Mouse (Mus musculus) hindbrain, postnatal 0 days (tissue): Measurements from ENCODE around the gene Prg3. TPM values are rescaled to one million over a fixed set of nuclear protein-coding genes. Genes with fewer than 3 reads are reported as not detected.

Source experiments
- ATAC-seq: fragments of 200-750 bp; cut with Nextera tagmentation; 2 replicates; pipeline ENCODE4 v1.8.0; 2017; ENCODE audit warnings: mild to moderate bottlenecking, moderate TSS enrichment, moderate library complexity
- DNase-seq: peaks from one replicate; pipeline ENCODE4 v3.0.0-alpha.2; 2015; ENCODE audit warnings: low spot score
- H3K27ac ChIP-seq: fragments of 300-500 bp; sonication (generic); 2 replicates; pipeline ENCODE4 v1.5.1; 2014; ENCODE audit warnings: mild to moderate bottlenecking
- H3K27me3 ChIP-seq: fragments of 300-500 bp; sonication (generic); 2 replicates; pipeline ENCODE4 v1.6.1; 2014; ENCODE audit warnings: low read length, mixed read lengths; ENCODE audit not compliant: insufficient read depth
- H3K36me3 ChIP-seq: fragments of 300-500 bp; sonication (generic); 2 replicates; pipeline ENCODE4 v1.6.1; 2014; ENCODE audit warnings: low read length, mixed read lengths; ENCODE audit not compliant: insufficient read depth
- H3K4me1 ChIP-seq: fragments of 300-500 bp; sonication (generic); 2 replicates; pipeline ENCODE4 v1.6.1; 2014; ENCODE audit warnings: antibody characterized with exemption, low read length, mixed read lengths; ENCODE audit not compliant: insufficient read depth
- H3K4me2 ChIP-seq: fragments of 300-500 bp; sonication (generic); 2 replicates; pipeline ENCODE4 v1.6.1; 2014; ENCODE audit warnings: low read depth, mild to moderate bottlenecking, low read length, moderate library complexity, mixed read lengths
- H3K4me3 ChIP-seq: fragments of 300-500 bp; sonication (generic); 2 replicates; pipeline ENCODE4 v1.5.1; 2014; ENCODE audit warnings: low read length
- H3K9ac ChIP-seq: fragments of 300-500 bp; sonication (generic); replicated peaks from 2 replicates; pipeline ENCODE4 v1.6.1; 2014; ENCODE audit warnings: mild to moderate bottlenecking, low read length, moderate library complexity, mixed read lengths
- H3K9me3 ChIP-seq: fragments of 300-500 bp; sonication (generic); 2 replicates; pipeline ENCODE4 v1.6.1; 2016; ENCODE audit warnings: low read length, mixed read lengths
- CTCF ChIP-seq: IDR thresholded peaks from 2 replicates; pipeline ENCODE4 v1.5.1; 2016; ENCODE audit warnings: antibody characterized with exemption, control low read depth, low read depth
- WGBS: fragments of 180-500 bp; shearing (Covaris S2); extraction: QIAGEN DNeasy Blood & Tissue Kit; methylation state at CpG from one replicate; pipeline ENCODE4 v1.1.7; 2014; 5-methylcytosine and 5-hydroxymethylcytosine counted together
- polyA plus RNA-seq: library from polyadenylated mRNA; unstranded; fragments of >200 nt; fragmentation: Nextera tagmentation; extraction: Ambion mirVana; gene quantifications from 2 replicates; pipeline ENCODE4 v1.2.1, GENCODE M21; 2015
- total RNA-seq: library from RNA; depleted of rRNA; stranded (reverse); fragments of >200 nt; gene quantifications from 2 replicates; pipeline ENCODE4 v1.2.3, GENCODE M21; 2014

Prg3 gene
- total and polyA plus RNA-seq, 2 experiments from 2014 or later: not detected

DNA sequence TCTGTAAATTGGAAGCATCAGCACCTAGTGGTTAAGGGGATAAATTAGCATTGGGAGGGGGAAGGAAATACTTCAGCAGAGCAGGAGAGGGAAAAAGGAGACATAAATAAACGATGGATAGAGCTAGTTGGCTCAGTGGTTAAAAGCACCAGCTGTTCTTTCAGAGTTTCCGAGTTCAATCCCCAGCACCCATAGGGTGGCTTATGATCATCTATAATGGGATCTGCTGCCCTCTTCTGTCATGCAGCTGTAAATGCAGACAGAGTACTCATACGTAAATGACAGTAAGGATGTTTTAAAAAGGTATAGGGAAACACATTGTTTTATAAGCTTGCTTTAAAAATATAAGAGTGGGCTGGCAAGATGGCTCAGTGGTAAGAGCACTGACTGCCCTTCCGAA is 19.7 kb downstream of the Prg3 start:
- H3K36me3 ChIP-seq: no peaks in the 10 kb centered on the region
- no peak overlapping the region for H3K9ac ChIP-seq
- no peaks in the 10 kb centered on the region for H3K27me3 ChIP-seq
- TF ChIP-seq CTCF: peak; percentile 64
- no peaks in the 10 kb centered on the region for H3K4me1 ChIP-seq
- WGBS: 19% methylated on average over 4 of the region's 4 CpGs
- no peaks in the 10 kb centered on the region for H3K9me3 ChIP-seq
- H3K4me2 ChIP-seq: no peak overlapping the region
- H3K4me3 ChIP-seq: no peak overlapping the region
- H3K27ac ChIP-seq: no peak overlapping the region
- DNase-seq: peak; percentile 43
- no peak for ATAC-seq

DNA sequence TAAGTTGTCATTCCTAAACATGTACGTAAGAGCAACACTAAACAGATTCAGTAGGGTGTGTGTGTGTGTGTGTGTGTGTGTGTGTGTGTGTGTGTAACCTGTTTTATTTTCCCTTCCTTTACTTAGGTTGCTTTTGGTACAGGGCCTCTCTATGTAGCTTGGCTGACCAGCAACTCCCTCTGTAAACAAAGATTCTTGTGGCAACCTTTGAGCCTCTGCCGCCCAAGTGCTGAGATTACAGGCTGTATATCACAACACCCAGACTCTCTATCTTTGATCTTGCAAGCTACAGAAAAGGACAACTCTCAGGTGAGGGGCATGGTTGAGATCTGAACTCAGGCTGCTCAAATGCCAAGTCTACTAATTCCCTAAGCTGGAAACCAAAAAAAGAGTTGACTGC is 21.2 kb downstream of the Prg3 start:
- Histone ChIP-seq H3K4me3 (no peak overlapping the region), H3K9ac (no peak overlapping the region), H3K4me2 (no peak overlapping the region), H3K27me3 (no peaks in the 10 kb centered on the region), H3K27ac (no peak overlapping the region), H3K36me3 (no peaks in the 10 kb centered on the region), H3K4me1 (no peaks in the 10 kb centered on the region), H3K9me3 (no peaks in the 10 kb centered on the region)
- DNase-seq (no peak), ATAC-seq (no peak)
- no peak for TF ChIP-seq CTCF
- WGBS: 79% methylated on average over 2 of the region's 2 CpGs

DNA sequence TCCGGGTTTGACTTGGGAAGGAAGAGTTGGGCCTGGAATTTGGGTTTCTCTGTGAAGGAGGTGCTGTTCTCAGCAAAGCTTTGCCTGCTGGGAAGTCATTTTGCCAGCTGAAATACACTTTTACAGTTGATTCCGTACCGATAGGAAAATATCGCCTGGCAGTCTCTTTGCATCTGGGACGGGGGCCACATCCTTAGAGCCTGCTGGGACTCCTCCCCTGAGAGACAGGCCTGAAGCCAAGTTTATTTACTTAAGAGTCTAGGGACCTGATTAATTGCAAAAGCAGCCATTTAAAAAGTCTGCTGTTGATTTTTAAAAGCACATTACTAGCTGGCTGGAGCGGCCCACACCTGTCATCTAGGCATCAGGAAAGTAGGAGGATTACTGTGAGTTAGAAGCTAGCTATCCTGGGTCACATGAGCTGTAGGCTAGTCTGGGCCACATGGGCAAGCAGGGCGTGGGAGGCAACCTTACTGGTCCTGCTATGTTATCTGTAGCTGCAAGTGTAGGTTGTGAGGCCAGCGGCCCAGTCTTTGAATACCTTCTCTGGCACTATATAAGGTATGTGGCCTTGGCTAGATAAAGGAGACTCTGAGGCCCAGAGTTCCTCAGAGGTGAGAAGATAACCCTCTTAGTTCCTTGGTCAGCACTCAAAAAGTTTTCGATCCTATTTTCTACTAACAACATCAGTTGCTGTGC is 24.0 kb downstream of the Prg3 start:
- Histone ChIP-seq H3K9ac (no peak overlapping the region), H3K4me2 (no peak overlapping the region), H3K36me3 (no peaks in the 10 kb centered on the region), H3K27me3 (no peaks in the 10 kb centered on the region), H3K4me3 (no peak overlapping the region), H3K4me1 (no peaks in the 10 kb centered on the region), H3K27ac (no peak overlapping the region), H3K9me3 (no peaks in the 10 kb centered on the region)
- TF ChIP-seq CTCF: no peak
- 56% methylated on average over 9 of the region's 9 CpGs for WGBS
- DNase-seq (peak; percentile 11), ATAC-seq (no peak)

DNA sequence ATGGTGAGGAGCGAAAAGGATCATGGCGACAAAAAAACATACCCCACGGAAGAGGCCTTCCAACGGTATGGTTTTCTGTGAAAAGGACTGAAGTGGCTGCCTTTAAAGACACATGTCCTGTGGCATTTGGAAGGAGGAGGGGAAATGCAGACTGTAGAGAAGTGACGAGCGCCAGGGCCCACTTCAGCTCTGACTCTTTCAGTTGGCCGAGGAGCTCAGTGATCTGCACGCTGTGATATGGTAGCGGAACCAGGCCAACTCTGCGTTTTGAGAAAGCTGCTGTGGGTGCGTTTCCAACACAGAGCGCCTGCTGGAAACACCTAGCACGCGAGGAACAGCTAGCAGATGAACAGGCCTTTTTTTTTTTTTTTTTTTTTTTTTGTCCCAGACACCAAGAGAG is 24.7 kb downstream of the Prg3 start:
- TF ChIP-seq CTCF: no peak
- WGBS: 86% methylated on average over 14 of the region's 14 CpGs
- DNase-seq (no peak), ATAC-seq (no peak)
- Histone ChIP-seq H3K36me3 (no peaks in the 10 kb centered on the region), H3K4me2 (no peak overlapping the region), H3K9me3 (no peaks in the 10 kb centered on the region), H3K4me1 (no peaks in the 10 kb centered on the region), H3K9ac (no peak overlapping the region), H3K27ac (no peak overlapping the region), H3K4me3 (no peak overlapping the region), H3K27me3 (no peaks in the 10 kb centered on the region)

DNA sequence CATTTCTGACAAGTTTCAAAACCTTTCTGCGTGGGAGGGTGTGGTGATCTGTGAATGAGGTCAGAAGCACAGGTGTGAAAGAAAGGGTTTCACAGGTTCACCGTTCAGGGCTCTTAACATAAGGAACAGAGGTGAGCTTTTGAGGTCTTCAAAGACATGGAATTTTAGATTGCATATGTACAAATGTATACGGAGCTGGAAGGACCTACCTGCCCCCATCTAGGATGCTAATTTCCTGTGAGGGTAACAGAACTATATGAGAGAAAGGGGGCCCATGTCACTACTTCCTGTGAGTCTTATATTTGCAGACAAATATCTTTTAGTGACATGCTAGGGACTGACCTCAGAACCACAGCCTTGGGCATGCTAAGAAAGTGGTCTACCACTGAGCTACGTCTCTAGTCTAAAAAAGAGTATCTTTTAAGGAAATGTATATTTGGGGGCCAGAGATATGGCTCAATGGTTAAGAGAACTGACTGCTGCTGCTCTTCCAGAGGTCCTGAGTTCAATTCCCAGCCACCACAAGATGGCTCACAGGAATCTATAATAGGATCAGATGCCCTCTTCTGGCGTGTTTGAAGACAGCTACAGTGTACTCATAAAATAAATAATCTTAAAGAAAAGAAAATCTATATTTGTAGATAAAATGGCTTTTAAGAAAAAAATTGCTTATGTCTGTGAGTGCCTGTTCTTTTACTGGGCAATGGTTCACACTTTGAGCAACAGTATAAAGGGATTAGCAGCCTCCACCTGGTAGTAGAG is 26.0 kb downstream of the Prg3 start:
- WGBS: 83% methylated on average over 5 of the region's 5 CpGs

DNA sequence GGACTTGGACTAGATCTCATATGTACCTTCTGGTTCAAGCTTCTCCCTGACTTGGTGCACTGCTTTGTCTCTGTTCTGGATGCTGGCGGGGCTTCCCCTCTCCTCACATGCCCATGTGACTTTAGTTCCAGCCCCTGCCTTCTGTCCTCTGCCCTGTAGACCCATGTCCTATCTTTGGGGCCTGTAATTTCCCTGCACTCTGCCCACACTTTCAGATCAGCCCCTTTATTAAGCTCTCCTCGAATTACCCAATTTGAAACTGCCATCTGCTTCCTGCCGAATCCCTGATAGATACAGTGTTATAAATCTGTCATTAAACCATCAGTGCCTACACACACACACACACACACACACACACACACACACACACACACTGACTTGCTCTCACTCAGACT is 26.6 kb downstream of the Prg3 start:
- no peaks in the 10 kb centered on the region for H3K36me3 ChIP-seq
- 61% methylated on average over 3 of the region's 3 CpGs for WGBS
- no peak for TF ChIP-seq CTCF
- DNase-seq: no peak
- H3K4me2 ChIP-seq: no peak overlapping the region
- no peaks in the 10 kb centered on the region for H3K27me3 ChIP-seq
- no peak overlapping the region for H3K9ac ChIP-seq
- no peak overlapping the region for H3K27ac ChIP-seq
- peak; percentile 35; the same call in 1 of the 2 replicates for ATAC-seq
- H3K4me3 ChIP-seq: no peak overlapping the region
- H3K4me1 ChIP-seq: no peaks in the 10 kb centered on the region
- H3K9me3 ChIP-seq: no peaks in the 10 kb centered on the region

More for the DNA sequence above, 26.0 kb downstream of the Prg3 start:
- no peaks in the 10 kb centered on the region for H3K4me1 ChIP-seq
- no peaks in the 10 kb centered on the region for H3K9me3 ChIP-seq
- H3K4me3 ChIP-seq: no peak overlapping the region
- H3K36me3 ChIP-seq: no peaks in the 10 kb centered on the region
- TF ChIP-seq CTCF: no peak
- no peak for ATAC-seq
- H3K4me2 ChIP-seq: no peak overlapping the region
- no peak for DNase-seq
- no peak overlapping the region for H3K27ac ChIP-seq
- H3K9ac ChIP-seq: no peak overlapping the region
- no peaks in the 10 kb centered on the region for H3K27me3 ChIP-seq

DNA sequence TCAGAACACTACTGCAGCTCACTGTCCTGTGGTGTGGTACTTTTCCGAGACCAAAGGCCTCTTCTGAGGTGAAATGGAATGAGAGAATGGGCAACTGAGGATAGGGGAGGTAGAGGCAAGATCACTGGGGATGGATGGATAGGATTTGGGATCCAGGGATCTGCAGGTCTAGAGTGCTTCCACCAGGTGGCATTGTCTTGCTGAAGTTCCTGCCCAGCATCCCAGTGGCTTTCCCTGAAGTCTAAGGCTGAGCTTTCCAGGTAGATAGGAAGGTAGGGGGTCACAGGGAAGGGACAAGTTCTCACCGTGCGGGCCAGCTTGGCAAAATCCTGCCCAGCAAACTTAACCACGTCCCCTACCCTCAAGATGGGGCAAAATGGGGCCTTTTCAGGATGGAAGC is 34.0 kb downstream of the Prg3 start:
- H3K9ac ChIP-seq: no peak overlapping the region
- peak; percentile 79 for TF ChIP-seq CTCF
- H3K4me3 ChIP-seq: no peak overlapping the region
- ATAC-seq: no peak
- no peaks in the 10 kb centered on the region for H3K27me3 ChIP-seq
- 35% methylated on average over 4 of the region's 4 CpGs for WGBS
- H3K4me1 ChIP-seq: no peaks in the 10 kb centered on the region
- peak; percentile 52 for DNase-seq
- no peak overlapping the region for H3K4me2 ChIP-seq
- H3K27ac ChIP-seq: no peak overlapping the region
- H3K36me3 ChIP-seq: no peaks in the 10 kb centered on the region
- H3K9me3 ChIP-seq: no peaks in the 10 kb centered on the region
